Mouse (Mus musculus): ENCODE measurements around the gene Cds2. TPM values are rescaled to one million over a fixed set of nuclear protein-coding genes. Genes with fewer than 3 reads are reported as not detected.

The Cds2 gene
- polyA plus RNA-seq, 1 experiment, result 21.9 TPM

DNA sequence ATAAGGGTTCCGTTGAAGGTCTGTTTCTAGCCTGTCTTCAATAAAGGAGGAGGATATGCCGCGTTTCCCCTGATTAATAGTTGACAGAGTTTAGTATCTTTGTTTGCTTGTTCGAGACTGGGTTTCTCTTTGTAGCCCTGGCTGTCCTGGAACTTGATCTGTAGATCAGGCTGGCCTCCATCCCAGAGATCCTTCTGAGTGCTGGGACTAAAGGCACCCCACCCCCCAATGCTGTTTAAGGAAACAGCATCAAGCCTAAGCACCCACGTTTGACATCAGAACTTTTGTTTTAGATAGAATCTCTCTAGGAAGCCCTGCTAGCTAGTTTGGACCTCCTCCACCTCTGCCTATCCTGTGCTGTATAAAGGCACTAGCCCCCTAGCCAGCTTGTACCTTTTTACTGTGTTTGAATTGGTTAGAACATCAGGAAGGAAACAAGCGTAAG is 1.3 kb downstream of the Cds2 start:
- H3K4me3 ChIP-seq (replicated peaks), result peak overlapping the region; percentile 100
- peaks cover 24% of the 10 kb centered on the region for H3K36me3 ChIP-seq (replicated peaks; ENCODE audit: low read length)
- H3K4me1 ChIP-seq, result peaks cover 42% of the 10 kb centered on the region
- H3K9me3 ChIP-seq, result no peaks in the 10 kb centered on the region
- TF ChIP-seq FLI1 (IDR thresholded peaks at IDR 0.05; ENCODE audit: low read length), result no peak
- TF ChIP-seq GATA1 (IDR thresholded peaks at IDR 0.05; ENCODE audit: borderline replicate concordance, low read length), result no peak
- H3K27me3 ChIP-seq (replicated peaks), result no peaks in the 10 kb centered on the region

DNA sequence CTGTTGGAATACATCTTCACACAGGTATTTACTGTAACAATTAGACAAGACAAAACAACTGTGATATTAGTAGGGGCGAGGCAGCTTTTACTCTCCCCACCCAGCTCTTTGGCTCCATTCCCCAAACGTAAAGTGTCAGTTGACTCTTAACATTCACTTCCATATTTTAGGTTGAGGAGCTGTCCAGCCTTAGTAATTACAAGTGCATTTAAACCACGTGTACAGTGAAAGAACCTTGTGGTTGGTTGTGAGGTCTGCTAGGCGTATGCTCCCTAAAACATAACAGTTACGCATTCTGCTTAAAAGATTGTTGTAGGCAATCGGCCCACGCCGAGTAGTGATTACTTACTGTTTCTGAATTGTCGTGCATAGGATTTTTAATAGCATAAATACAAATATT is 2.2 kb downstream of the Cds2 start:
- H3K27me3 ChIP-seq (replicated peaks), result no peaks in the 10 kb centered on the region
- no peak for TF ChIP-seq GATA1 (IDR thresholded peaks at IDR 0.05; ENCODE audit: borderline replicate concordance, low read length)
- TF ChIP-seq FLI1 (IDR thresholded peaks at IDR 0.05; ENCODE audit: low read length), result no peak
- peak overlapping the region; percentile 100 for H3K4me3 ChIP-seq (replicated peaks)
- no peaks in the 10 kb centered on the region for H3K9me3 ChIP-seq
- H3K4me1 ChIP-seq, result peaks cover 50% of the 10 kb centered on the region
- peaks cover 23% of the 10 kb centered on the region for H3K36me3 ChIP-seq (replicated peaks; ENCODE audit: low read length)

DNA sequence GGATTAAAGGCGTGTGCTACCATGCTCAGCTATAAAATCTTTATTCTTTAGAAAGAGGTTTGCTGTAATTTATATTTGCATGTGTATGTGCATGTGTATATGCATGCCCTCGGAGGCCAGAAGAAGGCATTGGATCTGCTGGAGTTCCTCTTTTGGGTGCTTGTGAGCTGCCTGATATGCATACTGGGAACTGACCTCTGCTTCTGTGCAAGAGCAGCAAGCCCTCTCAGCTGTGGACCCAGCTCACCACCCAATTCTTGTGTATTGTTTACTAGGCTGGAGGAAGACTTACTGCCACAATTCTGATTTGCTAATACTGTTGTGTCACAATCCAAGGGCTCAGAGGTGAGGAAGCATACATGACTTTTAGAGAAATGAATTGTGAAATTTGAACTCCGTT is 3.1 kb downstream of the Cds2 start:
- Histone ChIP-seq H3K4me1 (peaks cover 59% of the 10 kb centered on the region), H3K9me3 (no peaks in the 10 kb centered on the region), H3K4me3 (replicated peaks) (peak overlapping the region; percentile 85), H3K36me3 (replicated peaks; ENCODE audit: low read length) (peaks cover 28% of the 10 kb centered on the region), H3K27me3 (replicated peaks) (no peaks in the 10 kb centered on the region)
- TF ChIP-seq GATA1 (IDR thresholded peaks at IDR 0.05; ENCODE audit: borderline replicate concordance, low read length) (no peak), FLI1 (IDR thresholded peaks at IDR 0.05; ENCODE audit: low read length) (no peak)

DNA sequence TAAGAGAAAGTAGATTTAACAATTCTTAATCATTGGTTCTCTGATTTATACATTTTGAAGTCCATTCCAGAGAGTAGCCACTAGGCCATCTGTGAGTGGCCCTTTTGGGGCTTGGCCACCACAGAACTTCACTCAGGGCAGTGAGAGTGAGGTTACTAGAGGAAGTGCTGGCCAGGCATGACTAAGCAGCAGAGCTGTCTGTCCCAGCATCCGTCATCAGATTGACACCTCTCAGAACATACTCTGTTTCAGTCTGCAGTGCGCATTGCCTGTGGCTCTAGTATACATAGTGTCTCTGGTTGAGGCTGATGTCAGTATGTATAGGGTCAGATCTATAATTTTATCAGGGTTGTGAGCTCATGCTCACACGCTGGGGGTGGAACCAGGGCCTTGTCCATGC is 6.3 kb downstream of the Cds2 start:
- no peak for TF ChIP-seq GATA1 (IDR thresholded peaks at IDR 0.05; ENCODE audit: borderline replicate concordance, low read length)
- no peak for TF ChIP-seq FLI1 (IDR thresholded peaks at IDR 0.05; ENCODE audit: low read length)
- Histone ChIP-seq H3K9me3 (no peaks in the 10 kb centered on the region), H3K36me3 (replicated peaks; ENCODE audit: low read length) (peaks cover 55% of the 10 kb centered on the region), H3K27me3 (replicated peaks) (no peaks in the 10 kb centered on the region), H3K4me1 (peaks cover 86% of the 10 kb centered on the region), H3K4me3 (replicated peaks) (peak overlapping the region; percentile 72)

DNA sequence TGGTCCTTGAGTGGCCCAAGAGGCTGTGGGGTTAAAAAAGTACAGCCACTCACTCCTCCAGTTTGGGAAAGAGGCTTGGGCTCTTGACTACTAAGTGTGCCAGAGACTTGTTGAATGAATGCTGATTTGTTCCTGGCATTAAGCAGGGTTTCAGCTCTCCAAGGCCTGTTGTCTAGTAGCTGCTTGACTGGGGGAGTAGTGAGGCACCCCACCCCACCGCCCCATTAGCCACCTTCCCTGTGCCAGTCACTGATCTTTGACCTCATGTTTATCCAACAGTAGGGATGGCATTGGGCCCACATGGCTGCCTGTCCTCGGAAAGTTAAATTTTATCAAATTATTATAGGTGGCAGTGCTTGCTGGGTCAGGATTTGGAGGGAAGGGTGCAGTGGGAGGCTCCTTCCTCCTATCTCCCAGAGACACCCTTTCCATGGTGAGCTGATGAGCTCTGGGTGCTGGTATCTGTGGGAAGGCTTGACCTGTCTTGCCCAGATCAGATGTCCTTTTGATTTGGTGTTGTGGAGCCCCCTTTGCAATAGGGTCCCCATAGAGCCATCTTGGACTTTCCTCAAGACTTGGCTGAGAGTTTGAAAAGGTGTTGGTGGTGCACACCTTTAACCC is 7.5 kb downstream of the Cds2 start:
- TF ChIP-seq FLI1 (IDR thresholded peaks at IDR 0.05; ENCODE audit: low read length), result no peak
- TF ChIP-seq GATA1 (IDR thresholded peaks at IDR 0.05; ENCODE audit: borderline replicate concordance, low read length), result no peak
- peaks cover 83% of the 10 kb centered on the region for H3K4me1 ChIP-seq
- peaks cover 63% of the 10 kb centered on the region for H3K36me3 ChIP-seq (replicated peaks; ENCODE audit: low read length)
- H3K27me3 ChIP-seq (replicated peaks), result no peaks in the 10 kb centered on the region
- peak overlapping the region; percentile 70 for H3K4me3 ChIP-seq (replicated peaks)
- no peaks in the 10 kb centered on the region for H3K9me3 ChIP-seq

DNA sequence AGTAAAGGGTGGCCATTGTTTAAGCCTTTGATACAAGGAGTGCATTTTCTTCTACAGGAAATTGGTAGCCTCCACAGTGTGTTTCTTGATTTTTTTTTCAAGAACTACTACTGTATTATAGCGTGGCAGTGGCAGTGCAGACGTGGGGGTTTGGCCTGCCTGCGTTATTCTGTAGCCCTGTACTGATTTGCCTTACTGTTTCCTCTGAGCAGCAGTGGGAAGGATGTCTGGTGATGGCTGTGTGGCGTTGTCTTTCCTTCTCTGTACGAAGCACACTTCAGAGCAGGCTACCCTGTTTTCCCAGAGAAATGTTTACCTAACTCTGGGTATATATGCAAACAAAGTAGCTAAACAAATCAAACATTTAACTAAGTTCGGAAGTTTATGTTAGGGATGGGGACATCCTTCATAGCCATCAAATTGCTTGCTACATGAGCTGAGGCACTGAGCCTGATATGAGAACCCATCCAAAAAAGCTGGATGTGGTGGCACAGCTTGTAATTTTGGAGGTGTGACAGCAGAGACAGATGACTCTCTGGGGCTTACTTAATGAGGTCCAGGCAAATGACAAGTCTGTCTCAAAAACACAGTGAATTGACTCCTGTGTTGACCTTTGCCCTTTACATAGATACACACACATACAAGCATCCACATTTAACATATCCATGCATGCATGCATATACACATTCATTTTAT is 9.9 kb downstream of the Cds2 start:
- TF ChIP-seq GATA1 (IDR thresholded peaks at IDR 0.05; ENCODE audit: borderline replicate concordance, low read length), result no peak
- TF ChIP-seq FLI1 (IDR thresholded peaks at IDR 0.05; ENCODE audit: low read length), result no peak
- H3K27me3 ChIP-seq (replicated peaks), result no peaks in the 10 kb centered on the region

DNA sequence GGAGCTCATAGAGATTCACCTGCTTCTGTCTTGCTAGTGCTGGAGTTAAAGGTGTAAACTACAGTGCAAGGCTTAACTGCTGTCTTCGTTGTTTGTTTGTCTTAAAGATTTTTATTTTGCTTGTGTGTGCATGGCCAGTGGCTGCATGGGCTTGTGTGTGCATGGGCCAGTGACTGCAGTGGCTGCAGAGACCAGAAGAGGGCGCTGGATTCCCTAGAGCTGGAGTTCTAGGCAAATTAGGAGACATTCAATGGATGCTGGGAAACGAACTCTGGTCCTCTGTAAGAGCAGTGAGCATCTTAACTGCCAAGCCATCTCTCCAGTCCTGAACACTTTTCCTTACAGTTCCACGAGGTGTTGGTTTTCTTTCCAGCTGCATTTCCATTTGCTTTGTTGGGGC is 12.6 kb downstream of the Cds2 start:
- TF ChIP-seq FLI1 (IDR thresholded peaks at IDR 0.05; ENCODE audit: low read length) (no peak), GATA1 (IDR thresholded peaks at IDR 0.05; ENCODE audit: borderline replicate concordance, low read length) (no peak)
- Histone ChIP-seq H3K27me3 (replicated peaks) (no peaks in the 10 kb centered on the region), H3K9me3 (no peaks in the 10 kb centered on the region), H3K4me1 (peaks cover 92% of the 10 kb centered on the region), H3K36me3 (replicated peaks; ENCODE audit: low read length) (peaks cover 79% of the 10 kb centered on the region), H3K4me3 (replicated peaks) (no peak overlapping the region)

More for the DNA sequence above, 9.9 kb downstream of the Cds2 start:
- H3K4me3 ChIP-seq (replicated peaks), result peak overlapping the region; percentile 70
- H3K9me3 ChIP-seq, result no peaks in the 10 kb centered on the region
- H3K4me1 ChIP-seq, result peaks cover 89% of the 10 kb centered on the region
- peaks cover 66% of the 10 kb centered on the region for H3K36me3 ChIP-seq (replicated peaks; ENCODE audit: low read length)

DNA sequence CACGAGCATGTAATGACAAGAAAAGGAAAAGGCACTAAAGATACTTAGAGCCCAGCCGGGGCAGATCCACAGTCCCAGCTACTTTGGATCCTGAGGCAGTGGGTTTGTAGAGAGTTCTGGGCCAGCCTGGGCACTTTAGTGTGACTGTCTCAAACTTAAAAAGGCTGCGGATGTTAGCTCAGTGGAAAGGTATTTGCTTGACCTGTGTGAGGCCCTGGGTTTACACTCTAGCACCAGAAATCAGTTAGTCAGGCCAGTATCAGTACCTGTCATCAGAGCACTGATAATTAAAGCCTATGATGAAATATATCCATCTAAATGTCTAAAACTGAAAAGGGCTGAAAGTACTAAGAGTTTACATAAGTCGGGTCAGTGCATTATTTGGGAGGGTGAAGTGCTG is 13.3 kb downstream of the Cds2 start:
- no peaks in the 10 kb centered on the region for H3K9me3 ChIP-seq
- no peaks in the 10 kb centered on the region for H3K27me3 ChIP-seq (replicated peaks)
- no peak overlapping the region for H3K4me3 ChIP-seq (replicated peaks)
- H3K4me1 ChIP-seq, result peaks cover 92% of the 10 kb centered on the region
- H3K36me3 ChIP-seq (replicated peaks; ENCODE audit: low read length), result peaks cover 78% of the 10 kb centered on the region
- no peak for TF ChIP-seq FLI1 (IDR thresholded peaks at IDR 0.05; ENCODE audit: low read length)
- TF ChIP-seq GATA1 (IDR thresholded peaks at IDR 0.05; ENCODE audit: borderline replicate concordance, low read length), result no peak

DNA sequence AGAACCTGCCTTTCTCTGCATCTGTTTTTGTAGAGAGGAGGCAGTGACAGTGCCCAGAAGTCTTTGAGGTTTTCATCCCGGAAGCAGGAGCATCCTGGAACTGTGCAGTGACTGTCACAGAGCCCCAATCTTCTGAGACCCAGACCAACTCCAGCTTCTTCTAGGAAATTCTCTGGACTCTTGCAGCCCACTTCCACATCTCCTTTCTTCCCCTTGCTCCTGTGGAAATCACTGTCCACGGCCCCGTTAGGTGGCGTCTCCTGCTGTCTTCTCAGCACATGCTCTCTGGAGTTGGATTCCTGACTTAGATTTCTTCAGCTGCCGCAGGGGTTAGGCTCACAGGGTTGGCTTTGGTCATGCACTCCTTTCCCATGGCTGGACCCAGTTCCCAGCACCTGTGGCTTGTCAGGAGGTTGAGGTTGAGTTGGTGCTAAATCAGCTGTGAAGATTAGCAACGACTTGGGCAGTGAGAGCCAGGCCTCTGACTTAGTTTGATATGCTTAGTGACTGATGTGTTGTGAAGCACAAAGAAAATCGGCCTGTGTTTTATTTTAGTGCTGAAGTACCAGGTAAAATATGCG is 15.4 kb downstream of the Cds2 start:
- Histone ChIP-seq H3K36me3 (replicated peaks; ENCODE audit: low read length) (peaks cover 75% of the 10 kb centered on the region), H3K4me3 (replicated peaks) (peak overlapping the region; percentile 43), H3K27me3 (replicated peaks) (no peaks in the 10 kb centered on the region), H3K9me3 (no peaks in the 10 kb centered on the region), H3K4me1 (peaks cover 92% of the 10 kb centered on the region)
- TF ChIP-seq FLI1 (IDR thresholded peaks at IDR 0.05; ENCODE audit: low read length) (no peak), GATA1 (IDR thresholded peaks at IDR 0.05; ENCODE audit: borderline replicate concordance, low read length) (no peak)

DNA sequence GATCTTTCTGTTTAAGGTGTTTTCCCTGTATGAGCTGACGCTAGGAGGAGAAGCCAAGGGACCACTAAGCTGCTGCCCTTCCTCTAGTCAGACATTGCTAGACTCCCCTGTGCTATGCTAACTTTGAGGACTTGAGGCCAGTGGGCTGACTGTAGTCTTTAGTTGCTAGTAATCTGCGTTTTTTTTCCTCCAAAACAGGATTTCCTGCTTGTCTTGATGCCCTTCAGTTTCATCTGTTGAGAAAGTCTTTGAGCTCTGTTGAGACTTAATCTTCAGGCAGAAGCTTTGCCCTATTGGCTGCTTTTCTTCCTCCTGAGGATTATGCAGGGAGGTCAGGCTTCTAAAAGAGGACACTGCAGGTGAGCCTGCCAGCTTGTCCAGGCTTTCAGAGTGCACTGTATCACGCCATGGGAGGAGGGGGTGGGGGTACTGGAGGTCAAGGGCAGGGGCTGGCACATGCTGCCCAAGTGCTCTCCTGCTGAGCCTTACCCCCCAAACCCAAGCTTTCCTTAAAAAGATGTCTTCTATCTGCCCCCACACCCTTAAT is 16.5 kb downstream of the Cds2 start:
- TF ChIP-seq GATA1 (IDR thresholded peaks at IDR 0.05; ENCODE audit: borderline replicate concordance, low read length), result no peak
- no peak for TF ChIP-seq FLI1 (IDR thresholded peaks at IDR 0.05; ENCODE audit: low read length)
- no peaks in the 10 kb centered on the region for H3K9me3 ChIP-seq
- peak overlapping the region; percentile 69 for H3K4me3 ChIP-seq (replicated peaks)
- peaks cover 77% of the 10 kb centered on the region for H3K36me3 ChIP-seq (replicated peaks; ENCODE audit: low read length)
- no peaks in the 10 kb centered on the region for H3K27me3 ChIP-seq (replicated peaks)
- peaks cover 92% of the 10 kb centered on the region for H3K4me1 ChIP-seq
